Mouse (Mus musculus): ENCODE results near the gene Ipmk. TPM values are rescaled to one million over a fixed set of nuclear protein-coding genes. Genes with fewer than 3 reads are reported as not detected.

Ipmk gene
- polyA plus RNA-seq, 1 experiment from 2014 or later, result 32.4 TPM

GRCm38 (mm10) chr10:71346722-71347508 is 648 bp upstream of the Ipmk start:
- peak; percentile 47 for TF ChIP-seq CTCF (IDR thresholded peaks at IDR 0.05; ENCODE audit: low read depth)
- H3K4me1 ChIP-seq (replicated peaks; ENCODE audit: control insufficient read depth, insufficient read depth, low read length), result peaks cover 5% of the 10 kb centered on the region; the same call in 1 of the 2 replicates
- H3K4me2 ChIP-seq (replicated peaks; ENCODE audit: low read depth), result peak overlapping the region; percentile 86
- ATAC-seq, result no peak
- no peaks in the 10 kb centered on the region for H3K27me3 ChIP-seq (replicated peaks; ENCODE audit: control insufficient read depth, insufficient read depth, low read length)
- peaks cover 6% of the 10 kb centered on the region; the same call in 1 of the 2 replicates for H3K36me3 ChIP-seq (ENCODE audit: control insufficient read depth, insufficient read depth)
- 13% methylated on average over 13 of the region's 13 CpGs for WGBS
- H3K27ac ChIP-seq (ENCODE audit: low read depth, low read length), result 0 out of 2 replicates have a peak overlapping the region, but pooled peaks have one; percentile 92
- H3K4me3 ChIP-seq (ENCODE audit: low read depth, low read length), result peak overlapping the region; percentile 93
- peak overlapping the region; percentile 93; the same call in 1 of the 2 replicates for H3K9ac ChIP-seq (ENCODE audit: low read depth, low read length)
- H3K9me3 ChIP-seq (ENCODE audit: control insufficient read depth), result no peaks in the 10 kb centered on the region

- no peak for TF ChIP-seq CTCF (IDR thresholded peaks at IDR 0.05; ENCODE audit: low read depth)
- H3K27ac ChIP-seq (ENCODE audit: low read depth, low read length), result peak overlapping the region; percentile 92
- peaks cover 5% of the 10 kb centered on the region; the same call in 1 of the 2 replicates for H3K4me1 ChIP-seq (replicated peaks; ENCODE audit: control insufficient read depth, insufficient read depth, low read length)
- peak overlapping the region; percentile 93 for H3K4me3 ChIP-seq (ENCODE audit: low read depth, low read length)
- peak; percentile 36 for ATAC-seq
- H3K9ac ChIP-seq (ENCODE audit: low read depth, low read length), result peak overlapping the region; percentile 93
- WGBS, result under 1% methylated on average over 45 of the region's 48 CpGs
- no peaks in the 10 kb centered on the region for H3K9me3 ChIP-seq (ENCODE audit: control insufficient read depth)
- peaks cover 6% of the 10 kb centered on the region; the same call in 1 of the 2 replicates for H3K36me3 ChIP-seq (ENCODE audit: control insufficient read depth, insufficient read depth)
- H3K27me3 ChIP-seq (replicated peaks; ENCODE audit: control insufficient read depth, insufficient read depth, low read length), result no peaks in the 10 kb centered on the region
- H3K4me2 ChIP-seq (replicated peaks; ENCODE audit: low read depth), result peak overlapping the region; percentile 86
Measured at GRCm38 (mm10) chr10:71347964-71348636, 537 bp downstream of the Ipmk start.

- H3K9ac ChIP-seq (ENCODE audit: low read depth, low read length), result peak overlapping the region; percentile 93
- H3K27me3 ChIP-seq (replicated peaks; ENCODE audit: control insufficient read depth, insufficient read depth, low read length), result no peaks in the 10 kb centered on the region
- no peak for TF ChIP-seq CTCF (IDR thresholded peaks at IDR 0.05; ENCODE audit: low read depth)
- H3K36me3 ChIP-seq (ENCODE audit: control insufficient read depth, insufficient read depth), result peaks cover 6% of the 10 kb centered on the region; the same call in 1 of the 2 replicates
- peak overlapping the region; percentile 86 for H3K4me2 ChIP-seq (replicated peaks; ENCODE audit: low read depth)
- peak overlapping the region; percentile 92 for H3K27ac ChIP-seq (ENCODE audit: low read depth, low read length)
- WGBS, result 9% methylated on average over 16 of the region's 16 CpGs
- H3K9me3 ChIP-seq (ENCODE audit: control insufficient read depth), result no peaks in the 10 kb centered on the region
- peak; percentile 57 for ATAC-seq
- H3K4me1 ChIP-seq (replicated peaks; ENCODE audit: control insufficient read depth, insufficient read depth, low read length), result peaks cover 5% of the 10 kb centered on the region; the same call in 1 of the 2 replicates
- peak overlapping the region; percentile 93 for H3K4me3 ChIP-seq (ENCODE audit: low read depth, low read length)
Measured at GRCm38 (mm10) chr10:71348637-71349280, 1.2 kb downstream of the Ipmk start.

GRCm38 (mm10) chr10:71349290-71349689 is 1.7 kb downstream of the Ipmk start:
- Histone ChIP-seq H3K4me1 (replicated peaks; ENCODE audit: control insufficient read depth, insufficient read depth, low read length) (peaks cover under 1% of the 10 kb centered on the region; the same call in 1 of the 2 replicates), H3K27me3 (replicated peaks; ENCODE audit: control insufficient read depth, insufficient read depth, low read length) (no peaks in the 10 kb centered on the region), H3K4me3 (ENCODE audit: low read depth, low read length) (peak overlapping the region; percentile 93), H3K4me2 (replicated peaks; ENCODE audit: low read depth) (peak overlapping the region; percentile 86), H3K9me3 (ENCODE audit: control insufficient read depth) (no peaks in the 10 kb centered on the region), H3K9ac (ENCODE audit: low read depth, low read length) (no peak overlapping the region), H3K27ac (ENCODE audit: low read depth, low read length) (peak overlapping the region; percentile 92), H3K36me3 (ENCODE audit: control insufficient read depth, insufficient read depth) (peaks cover 6% of the 10 kb centered on the region; the same call in 1 of the 2 replicates)
- no peak for ATAC-seq
- 43% methylated on average over 1 of the region's 1 CpGs for WGBS
- TF ChIP-seq CTCF (IDR thresholded peaks at IDR 0.05; ENCODE audit: low read depth), result no peak

- WGBS, result 89% methylated on average over 7 of the region's 7 CpGs
- Histone ChIP-seq H3K4me2 (replicated peaks; ENCODE audit: low read depth) (no peak overlapping the region), H3K9ac (ENCODE audit: low read depth, low read length) (no peak overlapping the region), H3K4me3 (ENCODE audit: low read depth, low read length) (no peak overlapping the region), H3K27me3 (replicated peaks; ENCODE audit: control insufficient read depth, insufficient read depth, low read length) (no peaks in the 10 kb centered on the region), H3K27ac (ENCODE audit: low read depth, low read length) (no peak overlapping the region), H3K9me3 (ENCODE audit: control insufficient read depth) (no peaks in the 10 kb centered on the region), H3K36me3 (ENCODE audit: control insufficient read depth, insufficient read depth) (peaks cover 11% of the 10 kb centered on the region; the same call in 1 of the 2 replicates), H3K4me1 (replicated peaks; ENCODE audit: control insufficient read depth, insufficient read depth, low read length) (no peaks in the 10 kb centered on the region; the same call in 1 of the 2 replicates)
- no peak for ATAC-seq
- TF ChIP-seq CTCF (IDR thresholded peaks at IDR 0.05; ENCODE audit: low read depth), result no peak
Measured at GRCm38 (mm10) chr10:71351301-71351700, 3.7 kb downstream of the Ipmk start.

Data from intestine, postnatal 0 days (tissue).